Mouse (Mus musculus) gastrocnemius, postnatal 4 days (tissue): ENCODE data around the gene Map2k3. TPM values are rescaled to one million over a fixed set of nuclear protein-coding genes. Genes with fewer than 3 reads are reported as not detected.
A peak's percentile ranks its signal among the peaks of the same experiment; 100 is the strongest.

ENCODE experiments used
- DNase-seq, 2 experiments: peaks; one replicate each; pipeline ENCODE4 v3.0.0; 2021 to 2022; ENCODE audit warnings: low spot score in 2 of 2, mixed read lengths in 2 of 2
- total RNA-seq, 2 experiments: library from RNA; stranded (reverse); gene quantifications; 2 replicates each; pipeline ENCODE4 v1.2.3; 2021

Gene Map2k3
- total RNA-seq, 2 experiments from 2014 or later = 69.8 to 79.2 TPM

DNA sequence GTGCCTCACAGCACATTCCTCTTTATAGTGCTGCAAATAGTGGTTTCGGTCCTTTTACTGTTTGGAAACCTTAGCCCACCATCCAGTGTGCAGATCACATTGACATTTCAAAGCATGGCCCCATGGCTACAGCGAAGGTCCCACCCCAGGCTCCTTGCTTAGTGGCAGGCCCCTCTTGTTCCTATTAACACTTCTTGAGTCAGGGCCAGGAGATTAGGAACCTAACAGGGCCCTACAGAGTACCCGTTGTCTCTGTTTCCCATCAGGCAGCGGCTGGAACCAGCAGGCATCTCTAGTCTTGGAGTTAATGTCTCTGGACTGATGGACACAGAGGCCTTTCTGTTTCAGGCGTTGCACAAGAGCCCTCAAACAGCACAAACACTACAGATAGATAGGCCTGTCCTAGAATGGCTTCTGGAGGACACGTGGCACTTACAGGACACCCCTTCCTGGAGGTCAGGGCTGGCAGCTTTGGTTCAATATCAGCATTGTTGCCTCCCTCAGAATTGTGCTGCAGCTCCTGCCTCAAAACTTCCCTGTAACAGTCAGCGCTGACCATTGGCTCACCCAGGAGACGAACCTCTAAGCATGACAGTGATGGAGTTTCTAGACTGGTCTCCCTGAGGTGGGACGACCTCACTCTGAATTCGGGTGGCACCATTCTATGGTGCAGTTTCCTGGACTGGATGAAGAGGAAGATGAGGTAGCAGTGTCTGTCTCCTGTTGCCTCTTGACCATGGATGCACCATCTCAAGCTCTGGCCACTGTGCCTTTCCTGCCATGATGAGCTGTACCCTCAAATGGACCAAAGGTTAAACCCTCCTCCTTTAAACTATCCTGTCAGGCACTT lies 22.6 kb downstream of the Map2k3 start:
- no peak for DNase-seq

- no peak for DNase-seq
These were observed 24.0 kb downstream of the Map2k3 start for GRCm38 (mm10) chr11:60955621-60956383.

DNA sequence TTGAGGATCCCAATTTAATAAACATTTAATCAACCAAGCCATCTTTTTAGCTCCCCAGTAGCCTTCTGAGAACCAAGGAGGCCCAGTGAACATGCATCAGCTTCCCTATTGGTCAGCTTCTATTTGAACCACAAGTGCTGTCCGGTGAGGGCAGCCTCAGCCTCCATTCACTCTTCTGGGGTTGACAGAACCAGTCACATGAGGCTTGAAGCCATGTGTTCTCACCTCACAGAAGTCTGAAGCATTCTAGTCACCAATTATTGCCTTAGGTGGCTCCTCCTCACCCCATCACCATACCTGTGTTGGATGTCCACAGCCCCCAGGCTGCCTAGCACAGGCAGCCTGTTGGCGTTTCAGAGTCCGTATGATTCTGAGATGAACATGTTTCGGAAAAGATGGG lies 27.1 kb downstream of the Map2k3 start:
- no peak for DNase-seq

DNA sequence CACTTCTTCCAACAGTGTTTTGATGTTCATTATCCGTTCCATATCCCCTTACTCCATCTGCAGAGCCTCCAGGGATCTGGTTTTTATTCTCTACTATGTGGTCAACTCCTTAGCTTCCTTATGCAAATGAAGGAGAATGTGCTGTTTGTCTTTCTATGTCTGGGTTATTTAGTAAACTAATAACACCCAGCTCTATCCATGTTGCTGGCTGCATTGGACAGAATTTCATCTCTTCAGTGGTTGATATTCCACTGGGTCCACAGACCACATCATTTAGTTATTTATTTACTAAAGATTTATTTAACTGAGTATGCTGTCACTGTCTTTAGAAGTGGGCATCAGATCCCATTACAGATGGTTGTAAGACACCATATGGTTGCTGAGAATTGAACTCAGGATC lies 29.3 kb downstream of the Map2k3 start:
- DNase-seq = no peak

DNA sequence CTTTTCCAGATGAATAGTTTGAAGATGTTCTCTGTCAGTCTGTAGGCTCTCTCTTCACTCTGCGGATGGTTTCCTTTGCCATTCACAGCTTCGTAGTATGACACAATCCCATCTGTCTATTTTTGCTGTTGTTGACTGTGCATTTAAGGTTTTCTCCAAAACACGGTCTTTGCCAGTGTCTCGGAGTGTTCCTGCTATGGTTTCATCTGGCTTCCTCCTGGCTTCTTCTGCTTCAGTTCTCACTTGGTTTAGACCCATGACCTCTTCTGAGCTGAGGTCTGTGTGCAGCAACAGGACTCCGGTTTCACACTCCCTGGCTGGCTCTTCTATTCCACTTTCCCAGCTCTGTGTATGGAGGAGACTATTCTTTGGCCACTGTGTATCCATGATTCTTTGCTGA lies 30.9 kb downstream of the Map2k3 start:
- no peak for DNase-seq

DNA sequence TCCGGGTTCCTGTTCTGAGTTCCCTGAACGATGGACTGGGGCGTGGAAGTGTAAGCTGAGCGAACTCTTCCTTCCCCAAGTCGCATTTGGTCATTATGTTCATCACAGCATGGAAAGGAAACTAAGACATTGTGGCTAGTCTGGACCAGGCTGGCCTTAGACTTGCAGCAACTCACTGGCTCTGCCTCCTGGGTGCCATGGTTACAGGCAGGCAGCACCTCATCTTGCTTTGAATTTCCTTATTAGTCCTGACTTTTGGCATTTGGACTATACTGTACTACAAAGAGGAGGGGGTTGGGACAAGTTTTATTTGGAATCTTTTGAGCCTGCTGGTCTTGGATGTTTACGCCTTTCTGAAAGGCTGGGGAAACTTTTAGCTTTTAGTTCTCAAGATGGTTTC lies 35.1 kb downstream of the Map2k3 start:
- DNase-seq = no peak

DNA sequence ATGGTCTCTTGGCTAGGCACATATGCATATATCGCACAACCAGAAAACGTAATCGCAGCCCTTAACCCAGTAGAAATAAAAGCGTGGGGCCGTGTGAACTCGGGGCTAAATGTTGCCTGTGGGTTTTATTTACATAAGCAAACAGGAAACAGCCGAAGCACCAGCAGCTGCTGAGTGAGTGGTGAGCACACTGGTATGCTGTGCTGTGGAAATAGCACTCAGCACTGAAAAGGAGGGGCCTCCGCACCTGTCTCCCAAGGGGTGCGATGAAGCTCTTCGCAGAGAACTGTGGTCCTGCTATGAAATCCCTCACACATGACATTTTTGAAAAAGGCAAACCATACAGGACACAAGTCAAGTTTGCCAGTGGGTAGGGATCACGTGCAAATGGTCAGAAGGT lies 43.3 kb downstream of the Map2k3 start:
- DNase-seq = no peak

- DNase-seq = no peak
These were observed 44.4 kb downstream of the Map2k3 start for GRCm38 (mm10) chr11:60976234-60976633.

GRCm38 (mm10) chr11:60976742-60977141 lies 44.9 kb downstream of the Map2k3 start:
- no peak for DNase-seq

GRCm38 (mm10) chr11:60977153-60977552 lies 45.3 kb downstream of the Map2k3 start:
- no peak for DNase-seq

- DNase-seq = no peak
These were observed 46.8 kb downstream of the Map2k3 start for GRCm38 (mm10) chr11:60978658-60979057.

GRCm38 (mm10) chr11:60979788-60980187 lies 48.0 kb downstream of the Map2k3 start:
- no peak for DNase-seq

GRCm38 (mm10) chr11:60981693-60982486 lies 50.1 kb downstream of the Map2k3 start:
- DNase-seq = no peak

GRCm38 (mm10) chr11:60984912-60985558 lies 53.2 kb downstream of the Map2k3 start:
- peak in 1 of 2 experiments; percentile 41 for DNase-seq

GRCm38 (mm10) chr11:60990428-60990827 lies 58.6 kb downstream of the Map2k3 start:
- DNase-seq = no peak

Other genes with a start within 250 kb of the Map2k3 start
- gene Llgl1, start 232.3 kb upstream of the Map2k3 start, total RNA-seq = 10 to 100 TPM; 29.7 to 32.0 TPM
- gene Flii, start 204.8 kb upstream of the Map2k3 start, total RNA-seq = 100 to 1,000 TPM; 104 to 113 TPM
- 10 to 100 TPM; 70.6 to 76.5 TPM for gene Mief2, start 203.6 kb upstream of the Map2k3 start, total RNA-seq
- gene Top3a, start 154.7 kb upstream of the Map2k3 start, total RNA-seq = 10 to 100 TPM in 1 of 2 experiments, 1 to 10 TPM in 1; 9.4 to 10.6 TPM
- gene Smcr8, start 154.5 kb upstream of the Map2k3 start, total RNA-seq = 10 to 100 TPM; 15.9 to 18.0 TPM
- 10 to 100 TPM; 29.0 to 34.1 TPM for gene Shmt1, start 120.3 kb upstream of the Map2k3 start, total RNA-seq
- gene Dhrs7b, start 101.4 kb upstream of the Map2k3 start, total RNA-seq = 10 to 100 TPM; 14.9 to 16.7 TPM
- 10 to 100 TPM; 46.3 to 50.8 TPM for gene Tmem11, start 52.8 kb upstream of the Map2k3 start, total RNA-seq
- gene Natd1, start 17.3 kb upstream of the Map2k3 start, total RNA-seq = 10 to 100 TPM; 19.8 to 25.2 TPM
- 10 to 100 TPM; 13.7 to 16.4 TPM for gene Kcnj12, start 90.5 kb downstream of the Map2k3 start, total RNA-seq
- 1 to 10 TPM; 1.1 to 1.6 TPM for gene Tnfrsf13b, start 194.7 kb downstream of the Map2k3 start, total RNA-seq
- 10 to 100 TPM; 53.1 to 54.8 TPM for gene Usp22, start 243.0 kb downstream of the Map2k3 start, total RNA-seq